Mouse (Mus musculus) forebrain, embryonic 14.5 days (tissue): ENCODE results near the gene Sgpl1. TPM values are rescaled to one million over a fixed set of nuclear protein-coding genes. Genes with fewer than 3 reads are reported as not detected.
"Not testable (repeated sequence)": the region's sequence is repeated elsewhere in the genome, so short reads cannot be mapped to it uniquely, and the experiment has no call there.

Experiments
- ATAC-seq: fragments of 200-750 bp; cut with Nextera tagmentation; 2 replicates; pipeline ENCODE4 v1.8.0; 2017; ENCODE audit warnings: mild to moderate bottlenecking, moderate library complexity
- DNase-seq: peaks from one replicate; pipeline ENCODE4 v3.0.0-alpha.2; 2015; ENCODE audit warnings: low spot score
- H3K27ac ChIP-seq: fragments of 300-500 bp; sonication (generic); 2 replicates; pipeline ENCODE4 v1.5.1; 2014; ENCODE audit warnings: low read depth, mild to moderate bottlenecking, control low read depth, low read length, moderate library complexity
- H3K27me3 ChIP-seq: fragments of 300-500 bp; sonication (generic); replicated peaks from 2 replicates; pipeline ENCODE4 v1.6.1; 2014; ENCODE audit warnings: low read length, control low read depth, mixed read lengths; ENCODE audit not compliant: control insufficient read depth, insufficient read depth
- H3K36me3 ChIP-seq: fragments of 300-500 bp; sonication (generic); 2 replicates; pipeline ENCODE4 v1.6.1; 2014; ENCODE audit warnings: low read length, control low read depth; ENCODE audit not compliant: control insufficient read depth, insufficient read depth
- H3K4me1 ChIP-seq: fragments of 300-500 bp; sonication (generic); 2 replicates; pipeline ENCODE4 v1.6.1; 2014; ENCODE audit warnings: antibody characterized with exemption, low read length, control low read depth; ENCODE audit not compliant: control insufficient read depth, insufficient read depth
- H3K4me2 ChIP-seq: fragments of 300-500 bp; sonication (generic); 2 replicates; pipeline ENCODE4 v1.6.1; 2014; ENCODE audit warnings: mild to moderate bottlenecking, control low read depth, low read length
- H3K4me3 ChIP-seq: fragments of 300-500 bp; sonication (generic); 2 replicates; pipeline ENCODE4 v1.5.1; 2014; ENCODE audit warnings: low read depth, low read length, control low read depth
- H3K9ac ChIP-seq: fragments of 300-500 bp; sonication (generic); 2 replicates; pipeline ENCODE4 v1.6.1; 2014; ENCODE audit warnings: mild to moderate bottlenecking, low read length, control low read depth, moderate library complexity
- H3K9me3 ChIP-seq: fragments of 300-500 bp; sonication (generic); replicated peaks from 2 replicates; pipeline ENCODE4 v1.6.1; 2016; ENCODE audit warnings: low read length, control low read depth, mixed read lengths; ENCODE audit not compliant: control insufficient read depth
- WGBS: fragments of 180-500 bp; shearing (Covaris S2); extraction: QIAGEN DNeasy Blood & Tissue Kit; methylation state at CpG from one replicate; pipeline ENCODE4 v1.1.7; 2014; 5-methylcytosine and 5-hydroxymethylcytosine counted together
- polyA plus RNA-seq: library from polyadenylated mRNA; unstranded; fragments of >200 nt; fragmentation: Nextera tagmentation; extraction: Ambion mirVana; gene quantifications from 2 replicates; pipeline ENCODE4 v1.2.1, GENCODE M21; 2014

The Sgpl1 gene
- polyA plus RNA-seq, 1 experiment from 2014 or later = 65.7 TPM

DNA sequence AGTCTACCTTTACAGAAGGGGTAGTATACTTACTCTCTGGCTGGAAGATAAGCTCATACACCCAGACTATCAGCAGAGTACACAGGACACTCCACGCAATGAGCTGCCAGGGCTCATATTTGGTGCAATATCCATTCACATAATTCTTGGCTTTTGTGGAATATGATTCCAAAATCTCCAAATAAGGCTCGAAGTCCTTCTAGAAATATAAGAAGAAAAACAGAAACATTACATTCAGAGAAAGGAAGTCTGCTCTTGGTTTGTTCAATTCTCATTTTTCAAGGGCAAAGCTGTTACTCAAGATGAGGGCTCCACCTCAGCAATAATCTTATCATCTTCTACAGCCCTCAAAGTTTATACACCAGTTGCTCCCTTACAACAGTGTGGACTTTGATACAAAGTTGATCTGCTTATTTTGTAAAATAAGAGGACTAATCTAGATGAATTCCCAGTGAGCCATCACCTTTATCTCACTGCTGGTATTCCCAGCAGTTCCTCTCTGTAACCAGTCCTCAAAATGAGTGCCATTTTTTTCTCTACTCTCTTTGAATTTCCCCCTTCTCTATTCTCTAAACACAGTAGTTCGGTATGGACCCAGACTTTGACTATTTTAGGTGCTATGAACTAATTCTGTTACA, 24.1 kb downstream of the Sgpl1 start:
- H3K4me3 ChIP-seq = no peak overlapping the region
- H3K36me3 ChIP-seq = peaks cover 19% of the 10 kb centered on the region
- ATAC-seq (no peak), DNase-seq (no peak)
- 94% methylated on average over 3 of the region's 3 CpGs for WGBS
- H3K9me3 ChIP-seq = no peaks in the 10 kb centered on the region
- no peak overlapping the region for H3K27ac ChIP-seq
- no peak overlapping the region for H3K4me2 ChIP-seq
- no peaks in the 10 kb centered on the region for H3K4me1 ChIP-seq
- H3K27me3 ChIP-seq = no peaks in the 10 kb centered on the region
- no peak overlapping the region for H3K9ac ChIP-seq

DNA sequence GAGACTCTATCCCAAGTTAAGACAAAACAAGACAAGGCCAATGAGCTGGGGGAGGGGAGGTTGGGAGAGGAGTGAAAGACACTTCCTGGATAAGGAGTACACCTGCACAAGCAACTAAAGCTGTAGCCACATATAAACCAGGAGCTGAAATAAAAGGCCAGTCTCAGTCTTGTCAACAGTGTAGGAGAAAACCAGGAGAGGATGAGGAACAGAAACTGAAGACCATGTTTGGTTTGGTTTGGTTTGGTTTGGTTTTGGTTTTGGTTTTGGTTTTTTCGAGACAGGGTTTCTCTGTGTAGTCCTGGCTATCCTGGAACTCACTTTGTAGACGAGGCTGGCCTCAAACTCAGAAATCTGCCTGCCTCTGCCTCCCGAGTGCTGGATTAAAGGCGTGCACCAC, 25.8 kb downstream of the Sgpl1 start:
- ATAC-seq, H3K27me3 ChIP-seq, H3K27ac ChIP-seq, H3K9ac ChIP-seq, H3K4me3 ChIP-seq, H3K4me1 ChIP-seq, DNase-seq, H3K9me3 ChIP-seq, H3K4me2 ChIP-seq: not testable (repeated sequence)
- peaks cover 24% of the 10 kb centered on the region for H3K36me3 ChIP-seq
- WGBS = 91% methylated on average over 4 of the region's 4 CpGs

DNA sequence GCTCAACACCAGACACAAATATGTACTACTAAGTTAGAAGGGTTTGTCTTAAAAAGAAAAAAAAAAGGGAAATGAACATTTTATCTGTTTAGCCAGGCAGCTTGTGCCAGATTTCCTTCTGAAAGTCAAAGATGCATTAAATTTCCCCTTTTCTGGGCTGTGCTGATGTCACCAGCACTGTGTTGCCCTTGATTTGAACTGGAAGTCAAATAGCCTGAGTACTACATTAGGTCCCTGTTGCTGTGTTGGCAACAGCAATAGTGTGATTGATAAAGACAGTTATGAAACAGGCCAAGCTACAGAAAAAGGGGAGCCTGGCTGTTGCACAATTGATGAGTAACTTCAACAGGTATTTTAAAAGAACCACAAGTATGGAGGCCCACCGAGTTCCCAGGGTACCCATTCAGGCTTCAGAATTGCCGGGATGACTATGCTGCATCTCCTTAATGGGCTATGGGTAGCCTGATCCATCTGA, 33.2 kb downstream of the Sgpl1 start:
- no peak for ATAC-seq
- Histone ChIP-seq H3K4me2 (no peak overlapping the region), H3K9ac (no peak overlapping the region), H3K27me3 (no peaks in the 10 kb centered on the region), H3K4me3 (no peak overlapping the region), H3K4me1 (no peaks in the 10 kb centered on the region), H3K9me3 (no peaks in the 10 kb centered on the region), H3K36me3 (peaks cover 48% of the 10 kb centered on the region), H3K27ac (no peak overlapping the region)
- DNase-seq = no peak
- WGBS = 89% methylated on average over 2 of the region's 2 CpGs

DNA sequence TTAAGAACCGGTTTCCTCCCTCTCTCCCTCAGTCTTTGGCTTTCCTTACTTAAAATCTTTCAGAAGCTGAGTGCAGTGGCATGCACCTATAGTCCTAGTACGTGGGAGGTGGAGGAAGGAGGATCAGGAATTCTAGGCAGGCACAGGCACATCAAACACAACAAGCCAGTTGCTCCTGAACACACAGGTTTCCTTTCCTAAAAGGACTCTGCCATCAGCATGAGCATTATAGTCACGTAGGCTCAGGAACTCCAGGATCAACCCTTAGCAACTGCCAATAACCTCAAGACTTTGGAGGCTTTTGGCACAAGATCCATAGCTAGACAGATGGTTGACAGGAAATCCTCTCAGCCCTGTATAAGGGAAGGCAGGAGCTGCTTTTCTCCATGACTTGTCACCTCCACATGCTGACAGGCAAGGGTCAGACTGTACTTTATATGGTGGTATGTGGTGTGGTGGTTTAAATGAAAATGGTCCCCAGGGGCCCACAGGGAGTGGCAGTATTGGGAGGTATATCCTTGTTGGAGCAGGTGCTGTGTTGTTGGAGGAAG, 43.9 kb downstream of the Sgpl1 start:
- Histone ChIP-seq H3K4me1 (no peaks in the 10 kb centered on the region), H3K9ac (no peak overlapping the region), H3K36me3 (peaks cover 91% of the 10 kb centered on the region), H3K9me3 (no peaks in the 10 kb centered on the region), H3K4me2 (no peak overlapping the region), H3K27me3 (no peaks in the 10 kb centered on the region), H3K4me3 (no peak overlapping the region), H3K27ac (no peak overlapping the region)
- WGBS = 92% methylated on average over 3 of the region's 3 CpGs
- DNase-seq (no peak), ATAC-seq (no peak)

DNA sequence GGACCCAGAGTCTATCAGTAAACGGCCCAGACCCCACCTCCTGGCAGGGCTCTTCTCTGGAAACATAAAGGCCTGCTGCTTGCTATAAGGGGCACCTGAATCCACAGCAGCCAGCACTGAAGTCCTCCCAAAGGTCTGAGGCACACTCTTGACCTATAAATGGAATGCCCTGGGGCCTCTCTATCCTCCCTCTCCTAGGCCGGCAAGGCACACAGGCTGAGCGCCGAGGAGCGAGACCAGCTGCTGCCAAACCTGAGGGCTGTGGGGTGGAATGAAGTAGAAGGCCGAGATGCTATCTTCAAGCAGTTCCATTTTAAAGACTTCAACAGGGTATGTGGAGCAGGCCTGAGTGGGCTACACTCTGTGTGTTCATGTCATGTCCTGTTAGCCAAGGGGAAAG, 55.6 kb downstream of the Sgpl1 start:
- WGBS = 81% methylated on average over 6 of the region's 6 CpGs
- H3K9ac ChIP-seq = no peak overlapping the region
- H3K9me3 ChIP-seq = no peaks in the 10 kb centered on the region
- no peak overlapping the region for H3K4me2 ChIP-seq
- no peaks in the 10 kb centered on the region for H3K36me3 ChIP-seq
- H3K27me3 ChIP-seq = no peaks in the 10 kb centered on the region
- DNase-seq (no peak), ATAC-seq (no peak)
- peaks cover 9% of the 10 kb centered on the region; the same call in 1 of the 2 replicates for H3K4me1 ChIP-seq
- H3K27ac ChIP-seq = no peak overlapping the region
- no peak overlapping the region for H3K4me3 ChIP-seq

DNA sequence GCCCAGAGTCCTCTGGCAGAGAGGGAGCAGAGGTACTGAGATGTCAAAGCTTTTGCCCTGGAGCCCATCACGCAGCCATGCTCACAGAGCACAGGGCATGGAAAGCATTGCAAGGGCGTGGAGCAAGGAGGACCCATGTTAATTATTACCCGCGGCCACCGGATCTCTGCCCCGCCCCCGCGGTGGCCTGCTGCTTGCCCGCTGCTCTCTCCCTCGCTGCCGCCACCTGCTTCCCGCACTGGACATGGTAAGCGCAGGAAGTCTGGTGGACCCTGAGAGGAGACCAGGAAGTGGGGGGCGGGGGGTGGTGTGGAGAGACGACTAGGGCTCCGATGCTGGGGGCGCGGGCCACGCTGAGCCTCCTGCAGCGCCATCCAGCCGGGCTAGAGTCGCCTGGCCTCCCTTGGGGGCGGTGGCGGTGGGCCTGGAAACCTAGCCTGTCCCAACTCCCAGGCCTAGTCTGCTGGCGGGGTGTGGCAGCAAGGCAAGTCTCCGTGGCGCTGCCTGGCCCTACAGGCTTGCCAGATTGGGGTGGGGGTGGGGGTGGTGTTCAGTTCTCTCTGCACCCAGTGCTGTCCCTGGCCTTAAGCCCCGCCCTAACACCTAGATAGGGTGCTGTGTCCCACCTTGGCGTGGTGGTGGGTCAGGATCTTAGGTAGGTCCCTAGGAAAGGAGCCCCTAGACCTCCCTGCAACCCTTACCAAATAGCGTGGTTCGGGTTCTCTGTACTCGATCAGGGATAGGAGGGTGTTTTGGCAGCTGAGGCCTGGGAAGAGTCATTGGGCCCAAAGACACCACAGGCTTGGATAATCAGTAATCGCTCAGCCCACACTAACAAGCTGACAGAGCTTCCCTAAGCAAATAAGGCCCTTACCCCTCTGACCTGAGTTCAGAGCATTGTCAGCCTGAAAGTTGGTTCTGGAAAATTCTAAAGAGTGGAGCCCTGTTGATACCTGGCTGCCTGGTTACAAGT, 58.0 kb downstream of the Sgpl1 start, which contains the start of gene Pcbd1:
Gene Pcbd1 (plus strand): TSS at position 162 of the 973 bp plus-strand sequence.
- Histone ChIP-seq H3K27me3 (no peaks in the 10 kb centered on the region), H3K9me3 (no peaks in the 10 kb centered on the region), H3K9ac (peak within 1 kb of the TSS; percentile 66), H3K4me2 (peak within 1 kb of the TSS; percentile 66), H3K27ac (no peak within 1 kb of the TSS), H3K4me1 (peaks cover 11% of the 10 kb centered on the region; the same call in 1 of the 2 replicates), H3K36me3 (no peaks in the 10 kb centered on the region), H3K4me3 (peak within 1 kb of the TSS; percentile 27)
- peak; percentile 45 for ATAC-seq
- DNase-seq = peak; percentile 34
- WGBS = 14% methylated on average over 31 of the region's 33 CpGs

DNA sequence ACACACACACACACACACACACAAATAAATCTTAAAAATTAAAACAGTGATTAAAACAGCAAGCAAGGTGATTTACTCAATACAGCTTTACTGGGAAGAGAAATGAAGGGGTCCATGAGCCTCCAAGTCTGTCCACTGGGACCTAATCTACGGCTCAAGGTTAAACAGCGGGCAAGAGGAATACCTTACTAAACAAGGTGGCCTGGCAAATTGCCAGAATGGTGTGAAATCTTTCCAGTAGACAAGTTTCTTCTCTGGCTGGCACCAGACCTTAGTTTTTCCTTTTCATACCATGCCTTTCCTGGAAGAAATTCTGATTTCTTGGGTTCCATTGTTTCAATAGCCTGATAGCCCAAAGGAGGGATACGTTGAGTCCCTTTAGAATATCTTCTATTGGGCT, 59.0 kb downstream of the Sgpl1 start:
- DNase-seq (no peak), ATAC-seq (no peak)
- Histone ChIP-seq H3K27ac (no peak overlapping the region), H3K27me3 (no peaks in the 10 kb centered on the region), H3K9ac (no peak overlapping the region), H3K4me3 (no peak overlapping the region), H3K9me3 (no peaks in the 10 kb centered on the region), H3K4me2 (no peak overlapping the region), H3K4me1 (peaks cover 11% of the 10 kb centered on the region; the same call in 1 of the 2 replicates), H3K36me3 (no peaks in the 10 kb centered on the region)
- WGBS = 95% methylated on average over 3 of the region's 3 CpGs

DNA sequence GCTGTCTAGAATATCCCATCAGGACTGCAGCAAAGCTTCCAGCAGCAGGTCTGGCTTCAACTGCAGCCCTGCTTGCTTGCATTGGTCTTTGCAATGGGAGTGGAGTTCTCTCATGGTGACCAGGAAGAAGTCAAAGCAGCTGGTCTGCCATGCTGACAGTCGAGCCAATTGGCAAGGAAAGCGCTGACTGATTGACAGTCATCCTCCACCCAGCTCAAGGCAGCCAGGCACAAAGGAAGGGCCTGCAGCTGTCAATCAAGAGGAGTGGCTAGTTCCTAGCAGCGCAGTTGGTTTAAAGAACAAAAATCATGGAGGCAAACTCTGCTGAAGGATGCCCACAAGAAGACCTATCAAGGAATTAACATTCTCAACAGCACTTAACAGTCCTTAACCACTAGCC, 61.0 kb downstream of the Sgpl1 start:
- no peaks in the 10 kb centered on the region for H3K27me3 ChIP-seq
- WGBS = 36% methylated on average over 3 of the region's 3 CpGs
- ATAC-seq = peak; percentile 74
- H3K4me1 ChIP-seq = peaks cover 11% of the 10 kb centered on the region; the same call in 1 of the 2 replicates
- H3K9ac ChIP-seq = no peak overlapping the region
- no peaks in the 10 kb centered on the region for H3K36me3 ChIP-seq
- DNase-seq = peak; percentile 72
- H3K4me2 ChIP-seq = no peak overlapping the region
- H3K4me3 ChIP-seq = no peak overlapping the region
- H3K9me3 ChIP-seq = no peaks in the 10 kb centered on the region
- H3K27ac ChIP-seq = no peak overlapping the region
